Comparison of ENCODE assay signal across 8 mouse cellular contexts in the genomic region with DNA sequence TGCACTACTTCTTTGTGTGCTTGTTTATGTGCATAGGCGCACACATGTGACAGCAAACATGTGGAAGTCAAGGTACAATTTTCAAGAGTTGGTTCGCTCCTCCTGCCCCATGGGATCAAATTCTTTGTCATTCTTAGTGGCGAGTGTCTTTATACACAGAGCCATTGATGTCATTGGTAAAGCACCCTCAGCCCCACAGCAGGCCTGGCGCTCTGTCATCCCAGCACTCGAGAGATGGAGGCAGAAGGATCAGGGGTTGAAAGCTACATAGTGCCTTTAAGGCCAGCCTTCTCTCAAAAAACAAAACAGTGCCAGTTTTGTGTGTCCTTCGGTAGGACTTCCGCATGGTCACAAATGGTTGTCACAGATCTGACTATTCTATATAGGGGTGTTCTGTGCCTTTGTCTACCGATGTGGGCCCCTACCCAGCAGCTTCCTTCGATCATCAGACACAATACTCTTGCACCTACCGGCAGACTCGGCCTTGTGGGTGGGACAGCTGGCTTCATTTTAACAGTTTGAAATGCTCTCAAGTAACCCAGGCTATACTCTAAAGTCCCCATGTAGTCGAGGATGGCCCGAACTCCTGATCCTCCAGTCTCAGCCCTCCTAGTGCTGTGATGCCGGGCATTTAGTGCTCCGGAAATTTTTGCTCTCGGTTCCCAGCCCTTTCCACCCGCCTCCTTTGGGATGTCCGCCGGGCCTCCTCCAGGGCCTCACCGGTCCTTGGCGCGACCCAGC. TPM values are rescaled to one million over a fixed set of nuclear protein-coding genes. Genes with fewer than 3 reads are reported as not detected.
DNase-seq lines count a peak whose midpoint lies in the region; ATAC-seq and TF ChIP-seq lines count a peak whose summit lies in the region.

No protein-coding gene starts in this region.

- peak overlapping the region; percentile 67 for H3K9ac ChIP-seq in forebrain, embryonic 15.5 days (replicated peaks)
- H3K9ac ChIP-seq in liver, embryonic 15.5 days, result peak overlapping the region; percentile 59

- TF ChIP-seq CTCF in E14TG2a.4 (conservative IDR thresholded peaks at IDR 0.05; ENCODE audit: low read length), result no peak

- intact Hi-C loops in heart, postnatal 14 days (cut with DNase I), result no loop called here

- peak; percentile 2 for ATAC-seq in forebrain, embryonic 15.5 days (replicated peaks)
- no peak for ATAC-seq in liver, embryonic 15.5 days (ENCODE audit: insufficient read depth)
- no peak for ATAC-seq in granulocyte monocyte progenitor cell, adult 5-6 weeks (replicated peaks; ENCODE audit: poor library complexity, severe bottlenecking)

- peak overlapping the region; percentile 74 for H3K4me2 ChIP-seq in forebrain, embryonic 15.5 days (replicated peaks)
- H3K4me2 ChIP-seq in liver, embryonic 15.5 days, result peak overlapping the region; percentile 95

- no peaks in the 10 kb centered on the region for H3K27me3 ChIP-seq in heart, embryonic 10.5 days (ENCODE audit: insufficient read depth, poor library complexity, severe bottlenecking)
- H3K27me3 ChIP-seq in E14TG2a.4 (ENCODE audit: insufficient read depth, low read length), result no peaks in the 10 kb centered on the region
- H3K27me3 ChIP-seq in forebrain, embryonic 15.5 days, result no peaks in the 10 kb centered on the region
- no peaks in the 10 kb centered on the region for H3K27me3 ChIP-seq in liver, embryonic 15.5 days

- 25% methylated on average over 22 of the region's 22 CpGs for WGBS in heart, embryonic 10.5 days
- 22% methylated on average over 22 of the region's 22 CpGs for WGBS in forebrain, embryonic 15.5 days
- WGBS in liver, embryonic 15.5 days (ENCODE audit: insufficient replicate concordance), result 26% methylated on average over 22 of the region's 22 CpGs

- no peaks in the 10 kb centered on the region for H3K9me3 ChIP-seq in heart, embryonic 10.5 days
- H3K9me3 ChIP-seq in E14TG2a.4 (ENCODE audit: low read length), result no peaks in the 10 kb centered on the region
- no peaks in the 10 kb centered on the region for H3K9me3 ChIP-seq in forebrain, embryonic 15.5 days
- H3K9me3 ChIP-seq in liver, embryonic 15.5 days (replicated peaks), result no peaks in the 10 kb centered on the region

- peaks cover 43% of the 10 kb centered on the region for H3K4me1 ChIP-seq in heart, embryonic 10.5 days
- H3K4me1 ChIP-seq in E14TG2a.4 (replicated peaks; ENCODE audit: low read depth, low read length), result peaks cover 80% of the 10 kb centered on the region
- H3K4me1 ChIP-seq in forebrain, embryonic 15.5 days, result peaks cover 28% of the 10 kb centered on the region
- H3K4me1 ChIP-seq in liver, embryonic 15.5 days (replicated peaks), result peaks cover 42% of the 10 kb centered on the region

- no peak for DNase-seq in heart, embryonic 10.5 days (ENCODE audit: low spot score)
- DNase-seq in heart, postnatal 14 days, result no peak
- no peak for DNase-seq in gastrocnemius, postnatal 25 days
- no peak for DNase-seq in embryo, embryonic 10.5 days (ENCODE audit: low spot score)

- H3K4me3 ChIP-seq in heart, embryonic 10.5 days, result peak overlapping the region; percentile 90
- peak overlapping the region; percentile 96 for H3K4me3 ChIP-seq in E14TG2a.4 (replicated peaks; ENCODE audit: low read length)
- H3K4me3 ChIP-seq in forebrain, embryonic 15.5 days, result peak overlapping the region; percentile 75
- H3K4me3 ChIP-seq in liver, embryonic 15.5 days (replicated peaks), result peak overlapping the region; percentile 84

- peak overlapping the region; percentile 89 for H3K27ac ChIP-seq in heart, embryonic 10.5 days
- peak overlapping the region; percentile 85 for H3K27ac ChIP-seq in forebrain, embryonic 15.5 days (replicated peaks)
- H3K27ac ChIP-seq in liver, embryonic 15.5 days (replicated peaks), result peak overlapping the region; percentile 69

- peaks cover 33% of the 10 kb centered on the region for H3K36me3 ChIP-seq in heart, embryonic 10.5 days
- peaks cover 70% of the 10 kb centered on the region for H3K36me3 ChIP-seq in E14TG2a.4 (ENCODE audit: insufficient read depth, low read length)
- H3K36me3 ChIP-seq in forebrain, embryonic 15.5 days, result peaks cover 19% of the 10 kb centered on the region; the same call in 1 of the 2 replicates
- peaks cover 23% of the 10 kb centered on the region for H3K36me3 ChIP-seq in liver, embryonic 15.5 days (replicated peaks)

RNA-seq across cellular contexts. Expression of gene Ndufa11, which starts 1.5 kb away (rescaled TPM):
- 518 and 632 TPM in 2 replicates for polyA plus RNA-seq in heart, embryonic 10.5 days (2016; fragmentation: Nextera tagmentation; extraction: Ambion mirVana)
- total RNA-seq in heart, postnatal 14 days (2021), result 100 to 1,000 TPM; 796 to 811 TPM
- polyA plus RNA-seq in forebrain, embryonic 15.5 days (2015; fragmentation: Nextera tagmentation; extraction: Ambion mirVana), result 425 and 444 TPM in 2 replicates
- polyA plus RNA-seq in liver, embryonic 15.5 days (2015; fragmentation: Nextera tagmentation; extraction: Ambion mirVana), result 210 and 226 TPM in 2 replicates
- 134 and 201 TPM in 2 replicates for total RNA-seq in granulocyte monocyte progenitor cell, adult 5-6 weeks (2014; fragmentation: Nextera tagmentation)
- total RNA-seq in granulocyte monocyte progenitor cell, adult 5-6 weeks (2017), result 99.5 and 106 TPM in 2 replicates
- 100 to 1,000 TPM; 459 to 461 TPM for total RNA-seq in gastrocnemius, postnatal 25 days (2021)

RNA-seq across cellular contexts. Expression of gene Vmac, which starts 1.7 kb away (rescaled TPM):
- polyA plus RNA-seq in heart, embryonic 10.5 days (2016; fragmentation: Nextera tagmentation; extraction: Ambion mirVana), result 10.2 and 12.7 TPM in 2 replicates
- 1 to 10 TPM; 5.3 to 7.6 TPM for total RNA-seq in heart, postnatal 14 days (2021)
- 18.4 and 20.3 TPM in 2 replicates for polyA plus RNA-seq in forebrain, embryonic 15.5 days (2015; fragmentation: Nextera tagmentation; extraction: Ambion mirVana)
- 2.4 and 2.6 TPM in 2 replicates for polyA plus RNA-seq in liver, embryonic 15.5 days (2015; fragmentation: Nextera tagmentation; extraction: Ambion mirVana)
- 5.3 and 9.1 TPM in 2 replicates for total RNA-seq in granulocyte monocyte progenitor cell, adult 5-6 weeks (2014; fragmentation: Nextera tagmentation)
- 3.7 and 9.1 TPM in 2 replicates for total RNA-seq in granulocyte monocyte progenitor cell, adult 5-6 weeks (2017)
- total RNA-seq in gastrocnemius, postnatal 25 days (2021), result 1 to 10 TPM; 3.3 to 3.5 TPM

RNA-seq across cellular contexts. Expression of gene Nrtn, which starts 41.2 kb away (rescaled TPM):
- polyA plus RNA-seq in heart, embryonic 10.5 days (2016; fragmentation: Nextera tagmentation; extraction: Ambion mirVana), result 3.3 and 7.4 TPM in 2 replicates
- total RNA-seq in heart, postnatal 14 days (2021), result 10 to 100 TPM; 19.7 to 20.0 TPM
- 0.97 and 1.2 TPM in 2 replicates for polyA plus RNA-seq in forebrain, embryonic 15.5 days (2015; fragmentation: Nextera tagmentation; extraction: Ambion mirVana)
- polyA plus RNA-seq in liver, embryonic 15.5 days (2015; fragmentation: Nextera tagmentation; extraction: Ambion mirVana), result 1.1 and 1.6 TPM in 2 replicates
- total RNA-seq in granulocyte monocyte progenitor cell, adult 5-6 weeks (2014; fragmentation: Nextera tagmentation), result not detected in 2 replicates
- total RNA-seq in granulocyte monocyte progenitor cell, adult 5-6 weeks (2017), result not detected in 2 replicates
- 1 to 10 TPM; 1.9 to 3.1 TPM for total RNA-seq in gastrocnemius, postnatal 25 days (2021)

RNA-seq across cellular contexts. Expression of gene Ranbp3, which starts 43.0 kb away (rescaled TPM):
- polyA plus RNA-seq in heart, embryonic 10.5 days (2016; fragmentation: Nextera tagmentation; extraction: Ambion mirVana), result 85.1 and 105 TPM in 2 replicates
- total RNA-seq in heart, postnatal 14 days (2021), result 10 to 100 TPM; 41.8 to 44.7 TPM
- 114 and 115 TPM in 2 replicates for polyA plus RNA-seq in forebrain, embryonic 15.5 days (2015; fragmentation: Nextera tagmentation; extraction: Ambion mirVana)
- polyA plus RNA-seq in liver, embryonic 15.5 days (2015; fragmentation: Nextera tagmentation; extraction: Ambion mirVana), result 40.8 and 42.6 TPM in 2 replicates
- total RNA-seq in granulocyte monocyte progenitor cell, adult 5-6 weeks (2014; fragmentation: Nextera tagmentation), result 43.9 and 64.7 TPM in 2 replicates
- total RNA-seq in granulocyte monocyte progenitor cell, adult 5-6 weeks (2017), result 57.2 and 70.1 TPM in 2 replicates
- total RNA-seq in gastrocnemius, postnatal 25 days (2021), result 10 to 100 TPM; 32.8 to 34.2 TPM

RNA-seq across cellular contexts. Expression of gene Dus3l, which starts 48.5 kb away (rescaled TPM):
- polyA plus RNA-seq in heart, embryonic 10.5 days (2016; fragmentation: Nextera tagmentation; extraction: Ambion mirVana), result 39.6 and 41.4 TPM in 2 replicates
- total RNA-seq in heart, postnatal 14 days (2021), result 10 to 100 TPM; 19.6 to 21.6 TPM
- 72.1 and 74.3 TPM in 2 replicates for polyA plus RNA-seq in forebrain, embryonic 15.5 days (2015; fragmentation: Nextera tagmentation; extraction: Ambion mirVana)
- 12.5 and 14.4 TPM in 2 replicates for polyA plus RNA-seq in liver, embryonic 15.5 days (2015; fragmentation: Nextera tagmentation; extraction: Ambion mirVana)
- total RNA-seq in granulocyte monocyte progenitor cell, adult 5-6 weeks (2014; fragmentation: Nextera tagmentation), result 20.5 and 22.8 TPM in 2 replicates
- 18.2 and 21.8 TPM in 2 replicates for total RNA-seq in granulocyte monocyte progenitor cell, adult 5-6 weeks (2017)
- total RNA-seq in gastrocnemius, postnatal 25 days (2021), result 10 to 100 TPM; 12.4 to 14.5 TPM

Comparison
In these comparisons a context has a peak if more than half of its experiments do, and no peak if none do; other contexts are left out.
1. RNA of gene Nrtn, which starts 41.2 kb away (total RNA-seq): 19.7 to 20.0 TPM in heart, postnatal 14 days; 1.9 to 3.1 TPM in gastrocnemius, postnatal 25 days and not detected in granulocyte monocyte progenitor cell, adult 5-6 weeks; every median in the first group is over 4 times any median in the second.
2. Peak in every context shown above with its lines, with median percentiles within 50 percentile points of each other: H3K27ac ChIP-seq and H3K4me3 ChIP-seq.